Mouse (Mus musculus): ENCODE data around the gene Gprc5c. TPM values are rescaled to one million over a fixed set of nuclear protein-coding genes. Genes with fewer than 3 reads are reported as not detected.
"Not testable (repeated sequence)": the region's sequence is repeated elsewhere in the genome, so short reads cannot be mapped to it uniquely, and the experiment has no call there.

Gene Gprc5c
- total RNA-seq, 2 experiments from 2014 or later, result 11.9 to 12.1 TPM

DNA sequence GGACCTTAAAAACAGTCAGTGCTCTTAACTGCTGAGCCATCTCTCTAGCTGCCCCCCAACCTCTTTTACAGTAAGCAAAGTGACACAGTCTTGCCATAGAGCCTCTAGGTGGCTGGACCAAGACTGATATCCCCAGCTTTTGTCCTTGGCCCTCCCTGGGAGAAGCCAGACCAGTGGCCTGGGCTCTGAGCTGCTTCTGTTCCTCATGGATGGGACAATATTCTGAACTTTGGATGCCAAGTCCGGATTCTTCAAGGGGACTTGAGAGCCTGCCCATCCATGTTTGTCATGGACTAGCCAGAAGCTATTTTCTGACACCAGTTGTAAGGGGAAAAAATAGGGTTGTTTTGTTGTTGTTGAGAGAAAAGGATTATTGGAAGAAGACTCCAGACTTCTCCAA, 18.8 kb downstream of the Gprc5c start:
- no peak for DNase-seq

DNA sequence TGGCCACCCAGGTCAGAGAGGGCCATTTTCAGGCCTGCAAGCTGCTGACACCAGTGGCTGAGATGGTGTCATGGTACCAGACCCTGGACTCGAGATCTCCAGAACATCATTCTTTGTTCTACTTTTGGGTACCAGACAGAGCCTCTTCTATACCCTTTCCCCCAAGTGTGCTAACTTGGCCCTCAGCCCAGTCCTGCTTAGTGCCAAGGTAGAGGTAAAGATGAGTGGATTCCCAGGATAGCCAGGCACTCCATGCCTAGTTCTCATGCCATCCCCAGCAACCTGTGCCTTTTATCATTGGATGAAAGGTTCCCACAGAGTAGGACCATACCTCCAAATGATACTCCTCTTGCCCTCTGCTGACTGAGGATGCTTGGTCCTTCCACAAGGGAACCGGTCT, 20.6 kb downstream of the Gprc5c start:
- DNase-seq, result no peak

DNA sequence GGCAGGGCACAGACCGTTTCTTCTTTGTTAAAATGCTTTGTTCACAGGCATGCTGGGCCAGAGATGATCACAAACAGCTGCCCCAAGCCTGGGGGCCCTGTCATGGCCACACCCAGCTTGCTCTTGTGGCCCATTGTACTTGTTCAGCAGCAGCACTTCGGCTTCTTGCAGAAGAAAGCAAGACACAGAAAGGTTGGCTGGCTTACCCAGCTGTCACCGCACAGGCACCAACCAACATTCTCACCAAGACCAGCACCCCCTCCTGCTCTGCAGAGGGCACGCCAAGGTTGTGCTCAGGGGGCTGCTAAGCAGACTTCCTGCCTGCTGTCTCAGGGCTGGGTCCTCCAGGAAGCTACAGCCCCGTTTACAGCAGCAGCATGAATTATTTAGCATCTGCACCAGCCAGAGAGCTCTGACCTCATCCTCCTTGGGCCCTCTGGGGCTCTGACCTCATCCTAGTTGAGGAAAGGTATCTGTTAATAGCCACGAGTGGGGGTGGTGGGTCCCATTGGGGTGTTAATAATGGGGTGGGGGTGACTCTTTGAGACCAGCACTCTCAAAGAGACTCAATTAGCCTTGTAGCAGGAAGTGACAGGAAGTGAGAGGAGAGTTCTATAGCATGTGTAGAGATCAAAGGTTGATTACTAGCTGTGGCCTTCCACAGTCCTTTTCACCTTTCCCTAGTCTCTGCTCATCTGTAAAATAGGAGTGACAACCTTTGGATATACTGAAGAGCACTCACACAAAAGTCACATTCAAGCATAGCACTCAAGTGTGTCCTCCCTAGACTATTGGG, 22.3 kb downstream of the Gprc5c start:
- peak; percentile 36 for DNase-seq

GRCm38 (mm10) chr11:114874226-114875145, 23.5 kb downstream of the Gprc5c start:
- DNase-seq, result no peak

DNA sequence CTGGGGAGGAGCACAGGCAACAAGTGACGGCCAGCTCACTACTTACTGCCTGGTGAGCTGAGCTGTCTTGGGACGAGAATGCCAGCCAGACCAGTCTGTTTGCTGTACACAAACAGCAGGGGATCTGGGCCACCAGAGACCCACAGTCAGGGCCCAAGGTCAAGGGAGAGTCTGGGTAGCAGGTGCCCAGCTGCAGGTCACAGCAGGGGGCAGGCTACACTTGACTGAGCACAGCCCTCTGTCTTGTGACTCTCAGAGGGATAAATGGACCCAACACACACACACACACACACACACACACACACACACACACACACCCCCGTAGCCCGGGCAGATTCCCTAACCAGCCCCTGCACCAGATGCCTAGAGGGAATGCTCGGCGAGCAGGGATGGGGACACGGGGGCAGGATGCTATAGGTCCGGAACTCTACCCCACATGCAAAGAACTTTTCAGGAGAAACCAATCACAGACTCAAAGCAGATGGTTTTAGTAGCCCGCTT, 24.4 kb downstream of the Gprc5c start:
- DNase-seq, result no peak

GRCm38 (mm10) chr11:114876176-114876575, 25.2 kb downstream of the Gprc5c start:
- DNase-seq, result no peak

DNA sequence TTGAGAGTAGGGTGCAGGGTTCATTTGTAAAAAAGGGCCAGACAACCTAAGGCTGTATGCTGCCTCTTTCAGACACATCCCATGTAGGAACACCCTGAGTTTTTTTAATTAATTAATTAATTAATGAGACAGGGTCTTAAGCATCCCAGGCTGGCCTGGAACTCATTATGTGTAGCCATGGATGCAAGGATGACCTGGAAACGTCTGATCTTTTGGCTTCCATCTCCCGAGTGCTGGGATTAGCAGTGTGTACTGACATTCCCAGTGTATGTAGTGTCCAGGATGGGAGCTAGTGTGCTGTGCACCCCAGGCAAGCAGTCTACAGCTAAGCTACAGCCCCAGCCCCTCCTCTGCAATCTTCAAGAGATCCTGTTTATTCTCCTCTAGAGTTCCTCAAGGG, 25.7 kb downstream of the Gprc5c start:
- no peak for DNase-seq

DNA sequence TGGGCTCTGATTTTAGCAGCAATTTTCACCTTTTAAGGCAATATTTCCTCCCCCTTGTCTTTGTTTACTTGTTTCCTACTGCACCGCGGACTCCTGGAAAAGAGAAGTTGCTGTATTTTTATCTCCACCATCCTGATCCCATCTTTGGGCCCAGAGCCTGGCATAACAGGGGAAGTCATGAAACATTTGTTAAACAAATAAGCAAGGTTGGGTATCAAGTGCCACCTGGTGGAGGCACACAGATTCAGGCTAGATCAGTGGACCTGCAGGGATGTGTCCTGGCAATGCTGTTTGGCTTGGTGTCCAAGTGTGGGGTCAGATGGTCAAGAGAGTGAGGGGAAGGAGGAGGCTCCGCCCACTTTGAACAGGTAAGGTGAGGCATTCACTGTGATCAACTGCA, 26.2 kb downstream of the Gprc5c start:
- DNase-seq, result peak; percentile 71

- DNase-seq, result no peak
Measured at GRCm38 (mm10) chr11:114879666-114880065, 28.7 kb downstream of the Gprc5c start.

- no peak for DNase-seq
Measured at GRCm38 (mm10) chr11:114880185-114880584, 29.2 kb downstream of the Gprc5c start.

GRCm38 (mm10) chr11:114880589-114880988, 29.6 kb downstream of the Gprc5c start:
- DNase-seq, result peak; percentile 63

- no peak for DNase-seq
Measured at GRCm38 (mm10) chr11:114883251-114883789, 32.4 kb downstream of the Gprc5c start.

DNA sequence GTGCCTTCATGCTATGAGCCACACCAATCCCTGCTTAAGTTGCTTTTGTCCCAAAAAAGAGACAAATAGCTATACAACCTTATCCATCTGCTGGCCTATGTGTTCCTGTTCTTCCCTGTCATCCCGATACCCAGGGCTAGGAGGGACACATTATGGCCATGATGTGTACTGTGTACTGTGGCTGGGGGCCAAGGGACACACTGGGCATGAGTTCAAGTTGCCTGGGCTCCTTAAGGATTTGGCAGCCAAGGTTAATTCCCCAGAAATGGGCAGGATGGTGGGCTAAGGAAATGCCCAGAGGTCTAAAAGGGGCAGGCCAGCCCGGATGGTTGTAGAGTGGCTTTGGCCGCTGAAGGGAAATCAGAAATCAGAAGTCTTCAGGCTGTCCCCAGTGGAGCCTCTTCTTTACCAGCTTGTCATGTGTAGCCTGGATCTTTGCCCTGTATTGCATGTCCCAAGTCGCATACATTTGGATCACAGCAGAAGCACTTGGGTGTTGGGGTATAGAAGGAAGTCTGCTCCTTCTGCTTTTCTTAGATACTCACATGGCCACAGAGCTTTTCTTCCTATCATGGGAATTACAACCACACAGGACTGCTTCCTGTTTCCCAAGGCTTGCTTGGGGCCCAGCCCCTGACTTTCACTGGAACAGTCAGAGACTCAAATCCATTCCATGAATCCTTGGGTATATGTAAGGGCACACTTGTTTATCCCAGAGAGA, 33.6 kb downstream of the Gprc5c start:
- DNase-seq, result peak; percentile 40

GRCm38 (mm10) chr11:114889991-114890518, 39.1 kb downstream of the Gprc5c start, which contains the start of gene Cd300a:
TSS of gene Cd300a (plus strand) at chr11:114890041.
- no peak for DNase-seq

GRCm38 (mm10) chr11:114890542-114890941, 39.6 kb downstream of the Gprc5c start:
- DNase-seq, result no peak

DNA sequence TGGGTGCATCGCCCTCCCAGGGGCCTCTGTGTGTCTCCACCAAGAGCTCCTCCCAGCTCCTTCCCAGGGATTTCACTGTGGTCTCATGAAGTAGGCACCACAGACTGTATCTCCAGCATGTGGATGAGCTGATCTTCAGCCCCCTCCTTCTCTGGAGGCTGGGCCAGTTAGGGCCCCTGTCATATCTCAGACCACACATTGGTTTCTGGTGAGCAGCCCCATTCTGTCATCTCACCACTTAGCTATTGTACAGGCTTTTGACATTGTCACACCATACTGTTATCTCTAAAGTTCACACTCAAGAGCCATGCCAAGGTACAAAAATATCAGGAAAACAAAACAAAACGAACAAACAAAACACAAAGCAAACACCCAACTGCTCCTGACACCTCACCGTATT, 45.1 kb downstream of the Gprc5c start:
- DNase-seq, result no peak

DNA sequence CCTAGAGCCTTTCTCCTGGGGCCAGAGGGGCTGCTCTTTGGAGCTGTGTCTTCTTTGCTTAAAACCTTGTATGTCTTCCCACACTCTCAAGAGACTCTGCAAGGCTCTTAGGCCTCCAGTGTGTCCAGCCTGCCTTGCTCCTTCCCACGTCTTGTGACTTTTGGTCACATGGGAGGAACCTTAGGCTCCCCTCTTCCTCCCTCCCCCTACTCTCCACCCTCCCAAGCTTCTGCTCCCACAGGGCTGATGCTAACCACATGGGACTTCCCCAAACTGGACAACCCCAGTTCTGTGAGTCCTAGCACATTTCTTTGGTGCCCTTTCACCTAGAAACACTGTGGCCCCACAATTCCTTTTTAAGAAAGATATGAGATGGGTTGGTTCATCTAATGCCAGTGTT, 47.1 kb downstream of the Gprc5c start:
- no peak for DNase-seq

- no peak for DNase-seq
Measured at GRCm38 (mm10) chr11:114903224-114903623, 52.3 kb downstream of the Gprc5c start.

DNA sequence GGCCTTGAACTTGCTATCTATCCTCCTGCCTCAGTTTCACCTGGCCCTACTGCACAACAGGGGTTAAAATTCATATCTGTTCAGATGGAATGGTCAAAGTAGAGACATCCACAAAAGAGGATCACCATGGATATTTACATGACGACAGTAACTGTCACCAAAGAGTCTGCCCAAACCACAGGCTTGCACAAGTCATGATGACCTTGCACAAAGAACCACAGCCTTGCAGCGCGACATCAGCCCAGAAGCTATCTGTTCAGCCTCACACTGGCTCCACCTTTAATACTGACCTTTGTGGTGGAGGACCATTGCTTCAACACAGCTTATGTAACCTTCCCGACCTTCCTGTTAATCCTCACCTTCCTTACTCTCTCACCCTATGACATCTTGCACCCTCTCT, 56.6 kb downstream of the Gprc5c start:
- DNase-seq, result no peak

DNA sequence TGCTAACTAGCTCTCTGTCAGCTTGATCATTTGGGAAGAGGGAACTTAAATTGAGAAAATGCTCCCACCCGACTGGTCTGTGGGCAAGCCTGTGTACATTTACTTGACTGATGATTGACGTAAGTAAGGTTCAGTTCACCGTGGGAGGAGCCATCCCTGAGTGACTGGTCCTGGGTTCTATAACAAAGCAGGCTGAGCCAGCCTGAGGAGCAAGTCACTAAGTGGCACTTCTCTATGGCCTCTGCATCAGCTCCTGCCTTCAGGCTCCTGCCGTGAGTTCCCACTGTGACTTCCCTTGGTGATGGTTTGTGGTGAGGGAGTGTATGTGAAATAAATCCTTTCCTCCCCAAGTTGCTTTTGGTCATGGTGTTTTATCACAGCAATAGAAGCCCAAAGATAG, 57.1 kb downstream of the Gprc5c start:
- no peak for DNase-seq

- DNase-seq, result not testable (repeated sequence)
Measured at GRCm38 (mm10) chr11:114909538-114909937, 58.6 kb downstream of the Gprc5c start.

GRCm38 (mm10) chr11:114912847-114913246, 61.9 kb downstream of the Gprc5c start:
- DNase-seq, result peak; percentile 87

All from heart, postnatal 4 days (tissue).